Mouse (Mus musculus) myocyte (in vitro differentiated cells): Measurements from ENCODE around the gene Cript. TPM values are rescaled to one million over a fixed set of nuclear protein-coding genes. Genes with fewer than 3 reads are reported as not detected.
A peak's percentile ranks its signal among the peaks of the same experiment; 100 is the strongest.

Source experiments
- H3K27me3 ChIP-seq: one replicate; pipeline ENCODE4 v1.6.1; 2011; ENCODE audit not compliant: control insufficient read depth, insufficient read depth, insufficient read length
- H3K36me3 ChIP-seq: one replicate; pipeline ENCODE4 v1.6.1; 2011; ENCODE audit not compliant: control insufficient read depth, insufficient read depth
- H3K4me2 ChIP-seq: one replicate; pipeline ENCODE4 v1.6.1; 2011; ENCODE audit warnings: low read depth, control low read depth
- H3K4me3 ChIP-seq: one replicate; pipeline ENCODE4 v1.5.1; 2011; ENCODE audit warnings: mild to moderate bottlenecking, control low read depth, moderate library complexity
- H3K79me2 ChIP-seq: one replicate; pipeline ENCODE4 v1.6.1; 2011; ENCODE audit not compliant: control insufficient read depth, insufficient read depth
- H3ac ChIP-seq: one replicate; pipeline ENCODE4 v1.6.1; 2011; ENCODE audit not compliant: control insufficient read depth, insufficient read length
- CEBPB ChIP-seq: IDR thresholded peaks from 2 replicates; pipeline ENCODE4 v1.6.1; 2011; ENCODE audit warnings: mild to moderate bottlenecking, moderate library complexity; ENCODE audit not compliant: poor library complexity, insufficient read depth, severe bottlenecking
- E2F4 ChIP-seq: IDR thresholded peaks from one replicate; pipeline ENCODE4 v1.6.1; 2011; ENCODE audit warnings: mild to moderate bottlenecking, control low read depth, moderate library complexity; ENCODE audit not compliant: insufficient read depth
- MAX ChIP-seq: IDR thresholded peaks from one replicate; pipeline ENCODE4 v1.6.1; 2011; ENCODE audit warnings: low read depth, mild to moderate bottlenecking, control low read depth
- MYOD1 ChIP-seq, 3 experiments: IDR thresholded peaks; one replicate each; pipeline ENCODE4 v1.6.1; 2011; ENCODE audit warnings: control low read depth in 2 of 3, low read depth in 2 of 3, mild to moderate bottlenecking in 2 of 3, moderate library complexity in 1 of 3; ENCODE audit not compliant: insufficient read length in 2 of 3, control insufficient read depth in 1 of 3
- MYOG ChIP-seq, 3 experiments: IDR thresholded peaks; one replicate each; pipeline ENCODE4 v1.6.1; 2011; ENCODE audit warnings: control low read depth in 2 of 3, low read depth in 2 of 3, mild to moderate bottlenecking in 2 of 3; ENCODE audit not compliant: insufficient read length in 2 of 3, control insufficient read depth in 1 of 3, insufficient read depth in 1 of 3
- POLR2A ChIP-seq: IDR thresholded peaks from one replicate; pipeline ENCODE4 v1.6.1; 2011; ENCODE audit warnings: low read depth, mild to moderate bottlenecking, control low read depth, moderate library complexity; ENCODE audit not compliant: insufficient read length
- POLR2AphosphoS2 ChIP-seq: IDR thresholded peaks from one replicate; pipeline ENCODE4 v1.6.1; 2011; ENCODE audit warnings: low read depth, control low read depth; ENCODE audit not compliant: insufficient read length
- REST ChIP-seq: IDR thresholded peaks from one replicate; pipeline ENCODE4 v1.6.1; 2011; ENCODE audit warnings: mild to moderate bottlenecking, control low read depth, moderate library complexity; ENCODE audit not compliant: insufficient read depth, insufficient read length
- SRF ChIP-seq: IDR thresholded peaks from one replicate; pipeline ENCODE4 v1.6.1; 2011; ENCODE audit warnings: low read depth; ENCODE audit not compliant: control insufficient read depth, insufficient read length
- TCF12 ChIP-seq: IDR thresholded peaks from one replicate; pipeline ENCODE4 v1.6.1; 2011; ENCODE audit warnings: mild to moderate bottlenecking, control low read depth; ENCODE audit not compliant: poor library complexity, insufficient read depth, severe bottlenecking
- TCF3 ChIP-seq: IDR thresholded peaks from one replicate; pipeline ENCODE4 v1.6.1; 2011; ENCODE audit warnings: low read depth, control low read depth; ENCODE audit not compliant: insufficient read length
- USF1 ChIP-seq: IDR thresholded peaks from one replicate; pipeline ENCODE4 v1.6.1; 2011; ENCODE audit warnings: low read depth, mild to moderate bottlenecking, control low read depth, moderate library complexity
- polyA plus RNA-seq: library from polyadenylated mRNA; unstranded; fragments of >200 nt; fragmentation: generic; extraction: Trizol; gene quantifications from one replicate; pipeline ENCODE4 v1.2.1, GENCODE M21; 2012; ENCODE audit warnings: missing spikeins

Cript gene
- polyA plus RNA-seq, 1 experiment: 49.1 TPM

GRCm38 (mm10) chr17:87055663-87056062, 30.3 kb downstream of the Cript start:
- Histone ChIP-seq H3K79me2 (no peaks in the 10 kb centered on the region), H3K27me3 (no peaks in the 10 kb centered on the region), H3K4me3 (no peak overlapping the region), H3ac (no peak overlapping the region), H3K4me2 (no peak overlapping the region), H3K36me3 (no peaks in the 10 kb centered on the region)
- TF ChIP-seq SRF: no peak
- no peak for TF ChIP-seq MYOD1 (IDR thresholded peaks at IDR 0.05; ENCODE audit: control insufficient read depth in 1 of 3, insufficient read length in 2 of 3, low read depth in 2 of 3)
- TF ChIP-seq CEBPB: no peak
- no peak for TF ChIP-seq MYOG (IDR thresholded peaks at IDR 0.05; ENCODE audit: control insufficient read depth in 1 of 3, insufficient read depth in 1 of 3, insufficient read length in 2 of 3, low read depth in 2 of 3)
- TF ChIP-seq POLR2AphosphoS2: no peak
- TF ChIP-seq POLR2A: no peak
- no peak for TF ChIP-seq REST
- TF ChIP-seq TCF12: no peak
- no peak for TF ChIP-seq MAX
- no peak for TF ChIP-seq USF1
- no peak for TF ChIP-seq E2F4
- no peak for TF ChIP-seq TCF3

GRCm38 (mm10) chr17:87056761-87057160, 31.4 kb downstream of the Cript start:
- no peak for TF ChIP-seq MYOG (IDR thresholded peaks at IDR 0.05; ENCODE audit: control insufficient read depth in 1 of 3, insufficient read depth in 1 of 3, insufficient read length in 2 of 3, low read depth in 2 of 3)
- no peak for TF ChIP-seq POLR2A
- no peak for TF ChIP-seq POLR2AphosphoS2
- TF ChIP-seq MYOD1 (IDR thresholded peaks at IDR 0.05; ENCODE audit: control insufficient read depth in 1 of 3, insufficient read length in 2 of 3, low read depth in 2 of 3): no peak
- no peak for TF ChIP-seq MAX
- TF ChIP-seq CEBPB: no peak
- TF ChIP-seq E2F4: no peak
- no peak for TF ChIP-seq USF1
- TF ChIP-seq TCF12: no peak
- no peak for TF ChIP-seq TCF3
- no peak for TF ChIP-seq REST
- no peak for TF ChIP-seq SRF
- H3K79me2 ChIP-seq: no peaks in the 10 kb centered on the region

DNA sequence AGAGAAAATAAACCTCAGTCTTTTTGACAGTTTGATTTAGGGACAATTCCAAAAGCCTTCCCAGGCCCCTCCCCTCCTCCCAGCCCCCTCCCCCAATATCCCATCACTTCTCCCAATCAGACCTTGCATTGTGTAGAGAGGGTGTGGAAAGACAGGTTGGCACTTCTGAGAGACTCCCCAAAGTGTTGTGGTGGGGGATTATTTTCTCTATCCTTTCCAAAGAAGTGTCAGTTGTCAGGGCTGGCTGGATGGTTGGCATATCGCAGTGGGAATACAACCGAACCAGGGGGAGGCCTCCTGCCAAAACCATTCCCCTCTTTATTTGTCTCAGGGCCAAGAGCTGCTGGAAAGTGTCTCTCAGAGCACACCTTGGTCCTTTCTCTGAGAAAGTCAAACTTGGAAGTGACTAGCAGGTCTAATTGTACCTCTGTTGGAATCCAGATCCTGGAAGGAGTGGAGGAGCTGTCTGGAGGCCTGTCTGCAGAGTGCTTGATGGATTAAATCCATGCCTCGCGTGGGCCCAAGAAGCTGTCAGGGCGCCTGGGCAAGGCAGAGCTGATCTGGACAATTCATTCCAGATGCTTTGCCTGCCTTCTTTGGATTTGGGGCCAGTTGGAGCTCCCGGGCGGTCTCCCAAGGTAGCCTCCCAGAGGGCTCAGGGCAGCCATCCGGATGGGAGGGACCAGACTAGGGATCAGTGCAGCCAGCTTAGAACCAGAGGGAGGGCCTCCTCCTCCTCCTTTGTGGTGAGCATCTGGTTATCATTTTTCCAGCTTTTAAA, 32.3 kb downstream of the Cript start:
- Histone ChIP-seq H3K4me3 (no peak overlapping the region), H3ac (no peak overlapping the region), H3K79me2 (no peaks in the 10 kb centered on the region), H3K27me3 (no peaks in the 10 kb centered on the region), H3K36me3 (no peaks in the 10 kb centered on the region), H3K4me2 (no peak overlapping the region)
- TF ChIP-seq POLR2A (no peak), REST (no peak), POLR2AphosphoS2 (no peak), SRF (no peak)

More at GRCm38 (mm10) chr17:87056761-87057160, 31.4 kb downstream of the Cript start:
- Histone ChIP-seq H3K4me3 (no peak overlapping the region), H3K27me3 (no peaks in the 10 kb centered on the region), H3K4me2 (no peak overlapping the region), H3ac (no peak overlapping the region), H3K36me3 (no peaks in the 10 kb centered on the region)

GRCm38 (mm10) chr17:87062639-87063038, 37.3 kb downstream of the Cript start:
- H3ac ChIP-seq: no peak overlapping the region
- H3K79me2 ChIP-seq: no peaks in the 10 kb centered on the region
- TF ChIP-seq TCF12: no peak
- H3K4me3 ChIP-seq: no peak overlapping the region
- H3K27me3 ChIP-seq: no peaks in the 10 kb centered on the region
- peak overlapping the region; percentile 21 for H3K4me2 ChIP-seq
- no peaks in the 10 kb centered on the region for H3K36me3 ChIP-seq

- Histone ChIP-seq H3K27me3 (no peaks in the 10 kb centered on the region), H3K79me2 (no peaks in the 10 kb centered on the region), H3ac (no peak overlapping the region), H3K36me3 (no peaks in the 10 kb centered on the region), H3K4me3 (no peak overlapping the region), H3K4me2 (peak overlapping the region; percentile 21)
- TF ChIP-seq POLR2AphosphoS2 (no peak), MAX (no peak), POLR2A (no peak), E2F4 (no peak), SRF (no peak), CEBPB (no peak), MYOD1 (IDR thresholded peaks at IDR 0.05; ENCODE audit: control insufficient read depth in 1 of 3, insufficient read length in 2 of 3, low read depth in 2 of 3) (peak in 1 of 3 experiments; percentile 52), MYOG (IDR thresholded peaks at IDR 0.05; ENCODE audit: control insufficient read depth in 1 of 3, insufficient read depth in 1 of 3, insufficient read length in 2 of 3, low read depth in 2 of 3) (peak in 1 of 3 experiments; percentile 10), REST (no peak), TCF3 (no peak), TCF12 (no peak), USF1 (no peak)
Measured at GRCm38 (mm10) chr17:87063461-87063860, 38.1 kb downstream of the Cript start.
